Mouse (Mus musculus): ENCODE data around the gene LTO1.

GRCm38 (mm10) chr7:144912897-144913296, 2.0 kb upstream of the LTO1 start:
- TF ChIP-seq CTCF (conservative IDR thresholded peaks at IDR 0.05; ENCODE audit: insufficient read depth, insufficient read length, low read depth, low read length) (no peak), POLR2A (IDR thresholded peaks at IDR 0.05; ENCODE audit: low read depth, low read length) (no peak)
